Mouse (Mus musculus): ENCODE data around the gene Scgb1b30. TPM values are rescaled to one million over a fixed set of nuclear protein-coding genes. Genes with fewer than 3 reads are reported as not detected.

Scgb1b30 gene
- polyA plus RNA-seq, 1 experiment from 2014 or later = not detected

DNA sequence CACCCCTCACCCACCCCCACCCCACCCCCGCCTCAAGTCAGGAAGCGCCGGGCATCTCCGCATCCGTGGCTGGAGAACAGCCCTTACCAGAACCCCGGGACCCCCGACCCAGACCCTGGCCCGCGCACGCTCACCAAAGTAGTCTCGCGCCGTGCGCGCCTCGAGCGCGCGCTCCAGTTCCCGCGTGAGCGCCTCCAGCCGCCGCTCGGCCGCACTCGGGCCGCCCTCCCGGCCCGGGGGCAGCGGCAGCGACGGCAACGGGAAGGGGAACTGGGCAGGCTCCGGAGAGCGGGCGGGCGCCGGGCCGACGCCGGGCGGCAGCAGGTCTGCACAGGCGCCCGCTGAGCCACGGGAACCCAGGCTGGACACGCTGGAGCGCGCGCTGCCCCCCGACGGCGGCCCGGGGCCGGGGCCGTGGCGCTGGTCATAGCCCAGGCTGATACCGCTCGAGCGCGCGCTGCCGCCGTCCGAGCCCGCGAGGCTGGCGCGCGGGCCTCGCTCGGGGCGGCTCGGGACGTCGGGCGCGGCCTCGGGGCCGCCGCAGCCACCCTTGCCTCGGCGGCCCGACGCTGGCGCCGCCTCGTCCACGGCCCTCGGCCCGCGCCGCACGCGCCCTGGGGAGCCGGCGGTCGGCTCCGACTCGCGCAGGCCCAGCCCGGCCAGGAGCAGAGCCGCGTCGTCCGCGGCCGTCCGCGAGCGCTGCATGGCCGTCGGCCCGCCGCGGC, 37.3 kb downstream of the Scgb1b30 start:
- peak; percentile 79 for ATAC-seq (ENCODE audit: low FRiP score, low read depth)
- under 1% methylated on average over 64 of the region's 116 CpGs for WGBS
- Histone ChIP-seq H3K4me1 (peaks cover 12% of the 10 kb centered on the region), H3K4me2 (replicated peaks) (peak overlapping the region; percentile 65), H3K27ac (replicated peaks) (peak overlapping the region; percentile 54), H3K9ac (replicated peaks) (peak overlapping the region; percentile 83), H3K4me3 (peak overlapping the region; percentile 76), H3K9me3 (no peaks in the 10 kb centered on the region), H3K27me3 (no peaks in the 10 kb centered on the region), H3K36me3 (no peaks in the 10 kb centered on the region)

- peak within 1 kb of the TSS; percentile 65 for H3K4me2 ChIP-seq (replicated peaks)
- ATAC-seq (ENCODE audit: low FRiP score, low read depth) = peak; percentile 90
- H3K9me3 ChIP-seq = no peaks in the 10 kb centered on the region
- H3K27me3 ChIP-seq = no peaks in the 10 kb centered on the region
- H3K27ac ChIP-seq (replicated peaks) = peak within 1 kb of the TSS; percentile 54
- 2% methylated on average over 41 of the region's 65 CpGs for WGBS
- peak within 1 kb of the TSS; percentile 76 for H3K4me3 ChIP-seq
- H3K9ac ChIP-seq (replicated peaks) = peak within 1 kb of the TSS; percentile 83
- H3K36me3 ChIP-seq = no peaks in the 10 kb centered on the region
- H3K4me1 ChIP-seq = peaks cover 12% of the 10 kb centered on the region
Observed at GRCm38 (mm10) chr7:34133117-34133762, 38.0 kb downstream of the Scgb1b30 start, which contains the start of gene Wtip. Gene Wtip (minus strand): TSS chr7:34133268.

GRCm38 (mm10) chr7:34134336-34134735, 39.1 kb downstream of the Scgb1b30 start:
- ATAC-seq (ENCODE audit: low FRiP score, low read depth) = no peak
- 86% methylated on average over 2 of the region's 2 CpGs for WGBS
- H3K4me1 ChIP-seq = peaks cover 12% of the 10 kb centered on the region
- H3K4me2 ChIP-seq (replicated peaks) = no peak overlapping the region
- no peak overlapping the region for H3K27ac ChIP-seq (replicated peaks)
- no peaks in the 10 kb centered on the region for H3K27me3 ChIP-seq
- H3K9me3 ChIP-seq = no peaks in the 10 kb centered on the region
- no peaks in the 10 kb centered on the region for H3K36me3 ChIP-seq
- H3K9ac ChIP-seq (replicated peaks) = no peak overlapping the region
- no peak overlapping the region for H3K4me3 ChIP-seq

DNA sequence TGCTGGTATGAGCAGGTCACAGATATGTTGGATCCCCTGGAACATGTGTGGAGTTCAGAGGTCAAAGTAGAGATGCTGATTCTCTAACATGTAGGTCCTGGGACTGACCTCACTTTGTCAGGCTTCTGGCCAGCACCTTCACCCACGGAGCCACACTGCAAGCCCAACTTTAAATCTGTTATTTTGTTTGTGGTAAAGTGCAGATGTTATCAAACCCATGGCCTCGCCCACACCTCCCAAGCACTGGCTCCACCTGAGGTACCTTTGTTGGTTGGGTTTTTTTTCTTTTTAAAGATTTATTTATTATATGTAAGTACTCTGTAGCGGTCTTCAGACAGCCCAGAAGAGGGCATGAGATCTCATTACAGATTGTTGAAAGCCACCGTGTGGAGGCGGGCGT, 44.3 kb downstream of the Scgb1b30 start:
- Histone ChIP-seq H3K9ac (replicated peaks) (no peak overlapping the region), H3K27ac (replicated peaks) (no peak overlapping the region), H3K27me3 (no peaks in the 10 kb centered on the region), H3K4me2 (replicated peaks) (no peak overlapping the region), H3K4me3 (no peak overlapping the region), H3K9me3 (no peaks in the 10 kb centered on the region), H3K36me3 (peaks cover 45% of the 10 kb centered on the region), H3K4me1 (no peaks in the 10 kb centered on the region)
- 92% methylated on average over 6 of the region's 6 CpGs for WGBS
- no peak for ATAC-seq (ENCODE audit: low FRiP score, low read depth)

GRCm38 (mm10) chr7:34141123-34141522, 45.9 kb downstream of the Scgb1b30 start:
- no peak for ATAC-seq (ENCODE audit: low FRiP score, low read depth)
- WGBS = 95% methylated on average over 13 of the region's 13 CpGs
- Histone ChIP-seq H3K9me3 (no peaks in the 10 kb centered on the region), H3K9ac (replicated peaks) (no peak overlapping the region), H3K27ac (replicated peaks) (no peak overlapping the region), H3K27me3 (no peaks in the 10 kb centered on the region), H3K4me2 (replicated peaks) (no peak overlapping the region), H3K4me1 (no peaks in the 10 kb centered on the region), H3K4me3 (no peak overlapping the region), H3K36me3 (peaks cover 60% of the 10 kb centered on the region)

DNA sequence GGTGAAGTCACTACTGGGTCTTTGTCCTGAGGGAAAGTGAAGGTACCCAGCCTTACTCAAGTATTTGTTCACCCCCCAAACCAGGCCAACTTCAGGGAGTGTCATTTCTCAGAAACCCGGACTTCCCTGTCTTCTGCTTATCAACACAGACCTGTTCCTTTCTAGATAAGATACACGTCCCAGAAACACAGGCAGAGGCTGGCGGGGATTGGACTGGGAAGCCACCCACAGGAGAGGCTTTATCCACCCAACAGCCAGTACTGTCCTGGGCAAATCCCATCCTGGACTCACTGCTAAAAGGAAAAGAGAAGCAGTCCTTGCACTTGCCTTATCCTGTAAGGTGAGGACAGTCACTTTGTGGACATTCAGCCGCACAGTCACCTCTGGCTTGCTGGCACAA, 52.0 kb downstream of the Scgb1b30 start:
- H3K4me3 ChIP-seq = no peak overlapping the region
- H3K4me2 ChIP-seq (replicated peaks) = no peak overlapping the region
- H3K27me3 ChIP-seq = no peaks in the 10 kb centered on the region
- H3K9ac ChIP-seq (replicated peaks) = no peak overlapping the region
- H3K9me3 ChIP-seq = no peaks in the 10 kb centered on the region
- ATAC-seq (ENCODE audit: low FRiP score, low read depth) = no peak
- no peak overlapping the region for H3K27ac ChIP-seq (replicated peaks)
- WGBS = 95% methylated on average over 4 of the region's 4 CpGs
- H3K36me3 ChIP-seq = peaks cover 95% of the 10 kb centered on the region
- no peaks in the 10 kb centered on the region for H3K4me1 ChIP-seq

Other genes starting within 250 kb of the Scgb1b30 start
- not detected in 2 replicates for gene Scgb2b26, start 150.4 kb upstream of the Scgb1b30 start, polyA plus RNA-seq (2016; fragmentation: Nextera tagmentation; extraction: Ambion mirVana)
- gene Scgb2b27, start 81.5 kb upstream of the Scgb1b30 start, polyA plus RNA-seq (2016; fragmentation: Nextera tagmentation; extraction: Ambion mirVana) = not detected in 2 replicates
- gene Scgb1b27, start 73.9 kb upstream of the Scgb1b30 start, polyA plus RNA-seq (2016; fragmentation: Nextera tagmentation; extraction: Ambion mirVana) = not detected in 2 replicates
- gene Wtip, start 37.8 kb downstream of the Scgb1b30 start, polyA plus RNA-seq (2016; fragmentation: Nextera tagmentation; extraction: Ambion mirVana) = 3.0 and 3.8 TPM in 2 replicates
- gene Uba2, start 74.2 kb downstream of the Scgb1b30 start, polyA plus RNA-seq (2016; fragmentation: Nextera tagmentation; extraction: Ambion mirVana) = 247 TPM in 2 replicates
- gene Pdcd2l, start 101.2 kb downstream of the Scgb1b30 start, polyA plus RNA-seq (2016; fragmentation: Nextera tagmentation; extraction: Ambion mirVana) = 64.9 and 74.9 TPM in 2 replicates
- 212 and 218 TPM in 2 replicates for gene Gpi1, start 134.9 kb downstream of the Scgb1b30 start, polyA plus RNA-seq (2016; fragmentation: Nextera tagmentation; extraction: Ambion mirVana)
- 0.76 and 1.1 TPM in 2 replicates for gene Gm6096, start 155.6 kb downstream of the Scgb1b30 start, polyA plus RNA-seq (2016; fragmentation: Nextera tagmentation; extraction: Ambion mirVana)
- 37.7 and 37.9 TPM in 2 replicates for gene 4931406P16Rik, start 218.1 kb downstream of the Scgb1b30 start, polyA plus RNA-seq (2016; fragmentation: Nextera tagmentation; extraction: Ambion mirVana)

Data from midbrain, embryonic 12.5 days (tissue).